Mouse (Mus musculus): ENCODE data around the gene Scfd2.

Scfd2 gene

GRCm38 (mm10) chr5:74311865-74312264 is 219.7 kb downstream of the Scfd2 start:
- DNase-seq (ENCODE audit: low read depth, low spot score): no peak

DNA sequence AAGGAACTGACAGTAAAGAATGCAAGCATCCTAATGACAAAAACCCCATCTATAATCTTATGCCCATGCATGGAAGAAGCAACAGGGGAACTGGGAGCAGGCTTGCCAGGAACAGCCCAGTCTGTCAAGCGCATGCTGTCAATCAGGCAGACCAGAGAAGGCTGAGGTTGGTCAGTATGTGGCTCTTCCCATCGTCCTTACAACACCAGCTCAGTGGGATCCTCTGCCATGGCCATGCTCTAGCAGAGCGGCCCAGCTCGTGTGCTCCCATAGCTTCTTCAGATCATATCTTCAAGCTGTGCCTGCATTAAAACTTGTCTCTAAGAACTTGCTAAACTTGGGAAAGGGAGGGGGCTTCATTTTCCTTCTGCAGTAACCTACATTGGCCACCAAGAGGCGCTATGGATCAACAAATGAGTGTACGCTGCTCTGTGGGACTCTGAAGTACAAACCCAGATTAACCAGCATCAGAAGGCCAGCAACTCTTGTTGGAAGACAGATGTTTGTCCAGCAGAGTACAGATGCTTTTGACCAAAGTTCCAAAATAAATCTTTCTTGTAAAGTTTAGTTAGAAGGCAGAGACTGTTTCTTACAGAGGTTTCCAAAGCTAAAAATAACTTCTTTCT is 220.2 kb downstream of the Scfd2 start:
- DNase-seq (ENCODE audit: low read depth, low spot score): peak; percentile 51

DNA sequence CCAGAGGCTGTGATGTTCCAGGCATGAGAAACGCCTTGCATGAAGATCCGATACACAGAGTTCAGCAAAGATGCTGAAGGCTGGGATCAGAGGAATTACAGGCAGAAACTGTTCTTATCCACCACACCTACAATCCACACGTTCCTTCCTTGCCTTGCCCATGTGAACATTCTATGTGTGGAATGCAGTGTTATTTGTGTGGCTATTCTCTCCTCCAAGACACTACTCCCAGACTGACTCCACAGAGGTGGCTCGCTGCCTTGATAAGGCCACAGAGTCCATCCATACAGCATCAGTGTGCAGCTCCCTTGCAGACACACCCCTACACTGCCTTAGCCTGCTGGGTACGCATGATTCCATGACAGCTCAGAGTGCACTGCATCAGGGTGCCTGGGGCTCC is 221.5 kb downstream of the Scfd2 start:
- DNase-seq (ENCODE audit: low read depth, low spot score): no peak

- no peak for DNase-seq (ENCODE audit: low read depth, low spot score)
Observed at GRCm38 (mm10) chr5:74307242-74307641, 224.3 kb downstream of the Scfd2 start.

DNA sequence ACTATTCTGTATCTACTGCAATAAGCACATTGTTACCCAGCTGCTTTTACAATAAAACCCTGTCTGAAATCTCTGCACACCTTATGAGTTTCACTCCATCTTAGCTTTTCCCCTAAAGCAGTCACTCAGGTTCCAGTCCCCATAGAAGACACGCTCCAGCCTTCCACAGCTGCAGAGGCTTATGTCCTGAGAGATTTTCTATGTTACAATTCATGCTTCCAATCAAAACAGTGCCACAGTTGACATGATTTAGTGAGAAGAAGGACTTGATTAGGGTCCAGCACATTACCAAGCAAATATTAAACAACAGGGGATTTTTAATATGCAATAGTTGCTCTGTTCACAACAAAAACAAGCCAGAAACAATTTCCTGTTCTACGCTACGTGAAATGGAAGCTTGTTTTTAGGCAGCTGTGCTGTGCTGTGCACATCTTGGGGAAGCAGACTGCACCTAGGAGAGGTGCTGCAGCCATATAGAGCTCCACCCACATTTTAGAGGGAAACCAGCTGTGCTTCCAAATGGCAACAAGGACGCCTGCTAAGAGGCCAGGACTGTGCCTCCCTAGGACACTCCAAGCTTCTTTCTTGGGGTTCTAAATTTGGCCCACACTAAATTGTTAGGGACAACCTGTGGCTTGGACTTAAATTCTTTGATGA is 225.9 kb downstream of the Scfd2 start:
- DNase-seq (ENCODE audit: low read depth, low spot score): no peak

- no peak for DNase-seq (ENCODE audit: low read depth, low spot score)
Observed at GRCm38 (mm10) chr5:74304767-74305166, 226.8 kb downstream of the Scfd2 start.

- no peak for DNase-seq (ENCODE audit: low read depth, low spot score)
Observed at GRCm38 (mm10) chr5:74302331-74302730, 229.2 kb downstream of the Scfd2 start.

- no peak for DNase-seq (ENCODE audit: low read depth, low spot score)
Observed at GRCm38 (mm10) chr5:74301443-74301842, 230.1 kb downstream of the Scfd2 start.

DNA sequence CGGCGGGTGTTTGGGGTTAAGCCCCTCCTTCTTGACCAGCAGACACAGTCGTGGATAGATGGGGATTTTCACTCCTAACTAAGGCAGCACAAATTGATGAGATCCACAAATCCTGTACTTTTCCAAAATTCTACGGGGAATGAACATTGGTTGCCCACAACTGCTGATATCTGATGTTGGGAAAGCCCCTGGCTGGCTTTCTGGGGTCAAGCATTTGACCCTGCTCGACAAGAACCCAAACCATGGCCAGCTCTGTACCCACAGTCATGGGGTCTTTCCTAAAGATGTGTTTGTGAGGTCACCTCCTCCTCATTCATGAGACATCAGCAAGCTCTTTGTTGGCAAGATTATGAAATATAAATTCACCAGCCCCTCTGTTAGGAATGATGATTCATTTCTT is 230.6 kb downstream of the Scfd2 start:
- no peak for DNase-seq (ENCODE audit: low read depth, low spot score)

DNA sequence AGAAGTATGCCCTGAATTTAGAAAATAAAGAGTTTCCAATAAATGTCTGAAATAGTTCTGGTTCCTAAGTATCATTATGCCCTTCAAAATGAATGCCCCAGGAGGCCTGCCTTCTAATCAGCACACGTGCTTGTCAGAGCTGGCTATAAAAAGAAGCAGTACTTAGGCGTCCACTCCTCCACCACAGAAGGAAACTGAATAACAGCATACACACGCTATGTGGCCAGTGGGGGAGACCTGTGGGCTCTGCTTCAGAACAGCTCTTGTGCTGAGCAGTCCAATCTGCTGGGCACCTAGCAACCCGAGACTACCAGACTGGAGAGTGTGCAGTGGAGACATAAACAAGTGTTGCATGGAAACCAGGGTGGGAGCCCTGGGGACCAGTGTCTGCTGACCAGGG is 231.4 kb downstream of the Scfd2 start:
- no peak for DNase-seq (ENCODE audit: low read depth, low spot score)

- peak; percentile 19 for DNase-seq (ENCODE audit: low read depth, low spot score)
Observed at GRCm38 (mm10) chr5:74297113-74297512, 234.4 kb downstream of the Scfd2 start.

- DNase-seq (ENCODE audit: low read depth, low spot score): no peak
Observed at GRCm38 (mm10) chr5:74296096-74296495, 235.5 kb downstream of the Scfd2 start.

- DNase-seq (ENCODE audit: low read depth, low spot score): no peak
Observed at GRCm38 (mm10) chr5:74293513-74293912, 238.0 kb downstream of the Scfd2 start.

DNA sequence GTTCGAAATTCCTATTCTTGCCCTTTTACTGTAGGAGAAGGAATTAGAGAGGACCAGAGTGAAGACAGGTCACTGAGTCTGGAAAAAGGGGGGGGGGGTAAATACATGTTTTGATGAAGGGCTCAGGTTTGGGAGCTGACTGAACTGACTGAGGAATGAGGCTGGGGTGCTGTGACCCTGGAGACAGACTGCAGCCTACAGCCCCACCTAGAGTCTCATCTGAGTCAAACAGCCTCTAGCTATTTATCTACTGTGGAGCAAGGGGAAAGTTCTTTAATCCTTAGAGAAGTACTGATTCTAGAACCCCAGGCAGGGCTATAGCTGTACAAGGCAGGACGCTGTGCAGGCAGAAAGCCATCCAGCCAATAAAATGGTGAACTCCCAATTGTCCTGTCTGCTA is 239.5 kb downstream of the Scfd2 start:
- peak; percentile 17 for DNase-seq (ENCODE audit: low read depth, low spot score)

GRCm38 (mm10) chr5:74291575-74291974 is 240.0 kb downstream of the Scfd2 start:
- no peak for DNase-seq (ENCODE audit: low read depth, low spot score)

DNA sequence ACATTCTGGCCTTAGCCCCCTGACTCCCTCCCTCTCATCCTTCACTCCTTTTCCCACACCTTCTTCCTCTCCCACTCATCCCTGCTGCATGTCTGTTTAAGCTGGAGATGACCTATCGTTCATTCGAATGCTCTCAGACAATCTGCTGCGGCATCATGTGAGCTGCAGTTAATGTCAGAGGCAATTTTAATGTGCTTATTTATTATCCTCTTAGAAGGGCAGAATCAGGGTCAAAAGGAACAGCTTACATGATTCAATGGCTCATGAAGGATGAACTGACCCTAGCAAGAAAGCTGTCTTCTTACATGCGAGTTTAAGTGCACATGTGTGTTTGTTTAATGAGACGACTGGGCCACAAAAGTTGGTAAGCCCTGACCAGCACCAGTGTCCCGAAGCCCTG is 241.6 kb downstream of the Scfd2 start:
- DNase-seq (ENCODE audit: low read depth, low spot score): no peak

DNA sequence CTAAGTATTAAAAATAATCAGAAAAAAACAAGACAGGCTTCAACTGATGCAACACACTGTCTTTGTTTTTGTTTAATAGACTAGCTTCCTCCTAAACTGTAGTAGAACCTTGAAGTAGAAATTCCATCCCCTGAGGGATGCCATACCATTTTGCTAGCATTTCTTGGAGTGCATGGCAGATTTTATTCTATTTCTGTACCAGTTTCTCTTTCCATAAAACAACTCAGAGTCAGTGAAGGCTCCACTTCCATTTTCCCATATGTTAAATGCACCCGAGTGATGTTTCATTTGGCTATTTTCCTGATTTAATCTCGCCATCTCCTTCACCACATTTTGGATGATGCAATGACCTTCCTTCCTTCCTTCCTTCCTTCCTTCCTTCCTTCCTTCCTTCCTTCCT is 243.4 kb downstream of the Scfd2 start:
- DNase-seq (ENCODE audit: low read depth, low spot score): no peak

- DNase-seq (ENCODE audit: low read depth, low spot score): no peak
Observed at GRCm38 (mm10) chr5:74286301-74286700, 245.3 kb downstream of the Scfd2 start.

- no peak for DNase-seq (ENCODE audit: low read depth, low spot score)
Observed at GRCm38 (mm10) chr5:74285764-74286163, 245.8 kb downstream of the Scfd2 start.

DNA sequence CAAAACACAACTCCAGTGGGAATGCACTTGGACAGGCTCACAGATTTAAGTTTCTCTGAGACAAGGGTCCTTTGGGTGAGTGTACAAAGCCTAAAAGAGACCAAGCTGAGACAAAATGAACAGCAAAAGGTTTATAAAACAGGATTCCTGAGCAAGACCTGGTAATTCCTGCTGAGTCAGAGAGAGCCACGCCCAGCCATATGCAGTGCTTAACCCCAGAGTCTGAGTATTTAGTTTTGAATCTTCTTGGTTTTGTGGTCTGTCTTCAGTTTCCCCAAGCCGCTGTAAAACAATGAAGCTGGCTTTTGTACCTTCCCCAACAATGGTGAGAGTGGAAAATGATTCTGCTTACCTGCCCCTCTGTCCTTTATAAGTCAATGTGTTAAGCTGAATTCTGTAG is 246.3 kb downstream of the Scfd2 start:
- DNase-seq (ENCODE audit: low read depth, low spot score): peak; percentile 12

DNA sequence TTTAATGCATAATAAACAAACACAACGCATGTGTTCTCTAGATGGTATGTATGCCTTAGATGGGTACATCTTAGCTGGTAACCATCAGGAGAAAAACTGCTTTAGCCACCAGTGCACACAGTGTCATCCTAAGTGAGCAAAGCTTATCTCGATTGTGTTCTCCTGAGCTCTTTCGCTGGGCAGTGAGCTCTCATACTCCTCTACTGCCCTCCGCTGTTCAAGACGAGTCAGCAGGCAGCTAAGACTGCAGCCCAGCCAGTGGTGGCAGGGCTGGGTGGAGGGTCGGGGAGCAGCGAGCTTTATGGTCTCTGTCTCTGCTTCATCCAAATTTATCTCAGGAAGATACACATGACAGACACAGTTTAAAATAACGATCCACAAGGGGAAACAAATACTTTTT is 248.0 kb downstream of the Scfd2 start:
- peak; percentile 50 for DNase-seq (ENCODE audit: low read depth, low spot score)

DNA sequence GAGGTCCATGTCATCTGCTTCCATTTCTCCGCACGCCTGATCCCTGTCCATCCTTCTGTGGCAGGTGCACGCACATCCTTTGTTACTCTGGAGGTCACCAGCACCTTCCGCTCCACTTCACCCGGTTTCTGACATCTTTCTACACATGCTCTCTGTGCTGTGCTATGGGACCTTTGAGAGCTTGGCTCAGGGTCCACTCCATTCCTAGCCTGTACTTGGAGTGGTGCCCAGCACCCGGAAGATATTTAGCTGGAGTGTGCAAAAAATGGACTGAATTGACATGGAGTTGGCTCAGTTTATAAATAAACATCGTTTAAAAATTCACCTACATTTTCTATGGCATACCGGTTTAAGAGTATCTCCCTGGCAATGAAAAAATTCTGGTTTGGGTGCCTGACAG is 250.1 kb downstream of the Scfd2 start:
- no peak for DNase-seq (ENCODE audit: low read depth, low spot score)

- no peak for DNase-seq (ENCODE audit: low read depth, low spot score)
Observed at GRCm38 (mm10) chr5:74279673-74280072, 251.9 kb downstream of the Scfd2 start.

DNA sequence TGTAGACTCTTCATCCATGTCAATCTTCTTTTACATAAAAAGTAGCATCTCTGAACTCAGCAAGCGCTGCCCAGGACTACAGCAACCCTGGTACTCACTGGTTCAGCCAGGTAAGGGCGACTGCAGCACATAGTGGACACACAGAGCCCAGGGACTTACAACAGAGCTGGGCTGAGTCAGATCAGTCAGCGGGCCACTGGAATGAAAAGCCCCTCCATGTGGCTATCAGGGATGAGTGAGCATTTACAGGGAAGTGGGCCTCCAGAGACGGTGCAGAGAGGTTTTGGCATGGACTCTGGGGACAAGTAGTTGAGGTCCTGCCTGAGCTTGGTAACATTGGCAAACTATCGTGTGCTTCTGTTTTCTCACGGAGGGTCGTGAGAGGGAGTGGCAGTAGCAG is 253.1 kb downstream of the Scfd2 start:
- DNase-seq (ENCODE audit: low read depth, low spot score): no peak
